Mouse (Mus musculus) C2C12 (cell line): Measurements from ENCODE around the gene Slc26a1.

ENCODE experiments used
- CTCF ChIP-seq: IDR thresholded peaks from one replicate; pipeline ENCODE4 v1.5.1; 2011; ENCODE audit not compliant: control insufficient read depth, insufficient read depth, insufficient read length
- MYOG ChIP-seq: IDR thresholded peaks from one replicate; pipeline ENCODE4 v1.6.1; 2011; ENCODE audit not compliant: control insufficient read depth, insufficient read length; ENCODE audit errors: extremely low read depth

- TF ChIP-seq CTCF, result no peak
- TF ChIP-seq MYOG, result no peak
Measured at GRCm38 (mm10) chr5:108621870-108622269, 53.5 kb downstream of the Slc26a1 start.
